ENCODE assay signal across 12 mouse cellular contexts in the genomic region with DNA sequence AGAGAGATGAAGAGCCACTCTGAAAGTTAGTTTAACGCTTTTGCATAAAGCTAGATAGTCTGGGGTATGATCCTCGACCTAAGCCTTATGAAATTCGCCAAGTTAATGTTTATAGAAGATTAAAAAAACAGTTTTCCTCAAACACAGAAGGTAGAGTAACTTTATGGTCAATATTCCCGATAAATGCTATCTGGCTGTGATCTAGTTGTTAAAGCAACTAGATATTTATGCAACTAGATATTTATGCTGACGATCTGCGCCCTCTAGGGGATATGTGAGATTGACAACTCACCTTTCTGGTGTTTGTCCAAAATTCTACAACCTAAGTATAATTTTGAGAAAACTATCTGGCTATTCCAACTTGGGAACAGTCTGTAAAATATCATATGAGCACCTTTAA. TPM values are rescaled to one million over a fixed set of nuclear protein-coding genes. Genes with fewer than 3 reads are reported as not detected.
DNase-seq lines count a peak whose midpoint lies in the region; ATAC-seq and TF ChIP-seq lines count a peak whose summit lies in the region.
"Had no signal": no experiment of that assay in that cellular context is flagged by ENCODE, and none has a peak within 500 bp of the region (broad histone marks: within the 10 kb centered on the region; RNA-seq: fewer than 3 reads in every experiment).

No protein-coding gene starts in this region.

- TF ChIP-seq CTCF in hindbrain, postnatal 0 days (IDR thresholded peaks at IDR 0.05; ENCODE audit: low read depth): peak; percentile 40; the same call in 1 of the 2 replicates
- peak; percentile 61 for TF ChIP-seq CTCF in lung, embryonic 14.5 days (IDR thresholded peaks at IDR 0.05; ENCODE audit: low read depth)

- WGBS in hindbrain, postnatal 0 days: 67% methylated on average over 6 of the region's 6 CpGs
- 65% methylated on average over 6 of the region's 6 CpGs for WGBS in hindbrain, embryonic 16.5 days
- 53% methylated on average over 6 of the region's 6 CpGs for WGBS in lung, embryonic 14.5 days

- H3K9me3 ChIP-seq in hindbrain, postnatal 0 days (ENCODE audit: low read length): no peaks in the 10 kb centered on the region
- no peaks in the 10 kb centered on the region for H3K9me3 ChIP-seq in hindbrain, embryonic 16.5 days (ENCODE audit: control insufficient read depth, low read length)
- no peaks in the 10 kb centered on the region for H3K9me3 ChIP-seq in lung, embryonic 14.5 days (ENCODE audit: low read depth, low read length)
- H3K9me3 ChIP-seq: heart, embryonic 10.5 days; limb, embryonic 12.5 days had no signal

- DNase-seq in hindbrain, postnatal 0 days (ENCODE audit: low spot score): peak; percentile 35
- DNase-seq in lung, embryonic 14.5 days: peak; percentile 76
- no peak for DNase-seq in lung, adult 18-20 months
- DNase-seq in B cell, adult 2 months: peak; percentile 47 to 54
- peak; percentile 23 for DNase-seq in embryo, embryonic 10.5 days (ENCODE audit: low spot score)
- no peak for DNase-seq in cerebellum, postnatal 14 days
- DNase-seq: layer of hippocampus, adult 9-11 months had no signal

- no peak for ATAC-seq in hindbrain, postnatal 0 days
- ATAC-seq in hindbrain, embryonic 16.5 days: no peak
- ATAC-seq in lung, embryonic 14.5 days (ENCODE audit: insufficient read depth): no peak
- ATAC-seq in erythroblast, adult 5-6 weeks (replicated peaks; ENCODE audit: low FRiP score, poor library complexity, severe bottlenecking): no peak

- H3K9ac ChIP-seq in hindbrain, postnatal 0 days (replicated peaks; ENCODE audit: low read length): no peak overlapping the region
- H3K9ac ChIP-seq in hindbrain, embryonic 16.5 days (ENCODE audit: low read depth, low read length): no peak overlapping the region
- no peak overlapping the region for H3K9ac ChIP-seq in lung, embryonic 14.5 days
- H3K9ac ChIP-seq: limb, embryonic 12.5 days had no signal

- H3K4me1 ChIP-seq in hindbrain, postnatal 0 days (ENCODE audit: insufficient read depth, low read length): no peaks in the 10 kb centered on the region
- peaks cover 4% of the 10 kb centered on the region; the same call in 1 of the 2 replicates for H3K4me1 ChIP-seq in hindbrain, embryonic 16.5 days (ENCODE audit: control insufficient read depth, insufficient read depth, low read depth, low read length)
- no peaks in the 10 kb centered on the region for H3K4me1 ChIP-seq in lung, embryonic 14.5 days (ENCODE audit: insufficient read depth)
- H3K4me1 ChIP-seq: heart, embryonic 10.5 days; limb, embryonic 12.5 days had no signal

- no peaks in the 10 kb centered on the region for H3K27me3 ChIP-seq in hindbrain, postnatal 0 days (ENCODE audit: insufficient read depth, low read length)
- no peaks in the 10 kb centered on the region for H3K27me3 ChIP-seq in hindbrain, embryonic 16.5 days (replicated peaks; ENCODE audit: control insufficient read depth, insufficient read depth, low read length)
- H3K27me3 ChIP-seq in lung, embryonic 14.5 days (ENCODE audit: insufficient read depth, low read length): no peaks in the 10 kb centered on the region
- H3K27me3 ChIP-seq: limb, embryonic 12.5 days had no signal

- no peak overlapping the region for H3K27ac ChIP-seq in hindbrain, postnatal 0 days
- no peak overlapping the region for H3K27ac ChIP-seq in hindbrain, embryonic 16.5 days (ENCODE audit: low read depth, low read length)
- no peak overlapping the region for H3K27ac ChIP-seq in lung, embryonic 14.5 days (ENCODE audit: low read depth)
- H3K27ac ChIP-seq: heart, embryonic 10.5 days; limb, embryonic 12.5 days had no signal

- H3K4me3 ChIP-seq in hindbrain, postnatal 0 days (ENCODE audit: low read length): no peak overlapping the region
- H3K4me3 ChIP-seq in hindbrain, embryonic 16.5 days (ENCODE audit: low read length): no peak overlapping the region
- H3K4me3 ChIP-seq in lung, embryonic 14.5 days (ENCODE audit: low read depth, low read length): no peak overlapping the region
- H3K4me3 ChIP-seq: heart, embryonic 10.5 days; limb, embryonic 12.5 days; myocyte had no signal

- H3K36me3 ChIP-seq in hindbrain, postnatal 0 days (ENCODE audit: insufficient read depth, low read length): no peaks in the 10 kb centered on the region
- H3K36me3 ChIP-seq in hindbrain, embryonic 16.5 days (ENCODE audit: control insufficient read depth, insufficient read depth, low read length): no peaks in the 10 kb centered on the region
- H3K36me3 ChIP-seq in lung, embryonic 14.5 days (ENCODE audit: insufficient read depth): no peaks in the 10 kb centered on the region
- H3K36me3 ChIP-seq: heart, embryonic 10.5 days; limb, embryonic 12.5 days had no signal

- no peak overlapping the region for H3K4me2 ChIP-seq in hindbrain, postnatal 0 days (ENCODE audit: low read depth, low read length)
- no peak overlapping the region for H3K4me2 ChIP-seq in hindbrain, embryonic 16.5 days (ENCODE audit: low read length)
- no peak overlapping the region for H3K4me2 ChIP-seq in lung, embryonic 14.5 days
- H3K4me2 ChIP-seq: limb, embryonic 12.5 days had no signal

RNA-seq across cellular contexts. Expression of gene Cd69, which starts 33.3 kb away (rescaled TPM):
- total RNA-seq in hindbrain, postnatal 0 days (2014; rRNA removed): not detected in 2 replicates
- polyA plus RNA-seq in hindbrain, postnatal 0 days (2015; fragmentation: Nextera tagmentation; extraction: Ambion mirVana): not detected in 2 replicates
- polyA plus RNA-seq in hindbrain, embryonic 16.5 days (2015; fragmentation: Nextera tagmentation; extraction: Ambion mirVana): 0.09 TPM in 1 of 2 replicates, not detected in the other
- polyA plus RNA-seq in lung, embryonic 14.5 days (2014; fragmentation: Nextera tagmentation; extraction: Ambion mirVana): not detected in 2 replicates
- 4.2 and 17.3 TPM in 2 replicates for total RNA-seq in erythroblast, adult 5-6 weeks (2015; ENCODE audit: low replicate concordance)
- 2.6 and 3.7 TPM in 2 replicates for total RNA-seq in erythroblast, adult 5-6 weeks (2017; ENCODE audit: low replicate concordance)
- polyA plus RNA-seq: limb, embryonic 12.5 days had no signal

Comparison
In these comparisons a context has a peak if more than half of its experiments do, and no peak if none do; other contexts are left out.
1. DNase-seq: peak in hindbrain, postnatal 0 days (single experiment), lung, embryonic 14.5 days (single experiment), B cell, adult 2 months (2 of 2) and embryo, embryonic 10.5 days (single experiment); none in lung, adult 18-20 months (0 of 2) and cerebellum, postnatal 14 days (0 of 2).